Mouse (Mus musculus) embryonic facial prominence, embryonic 15.5 days (tissue): ENCODE results near the gene Tmc3. TPM values are rescaled to one million over a fixed set of nuclear protein-coding genes. Genes with fewer than 3 reads are reported as not detected.

Source experiments
- polyA plus RNA-seq: library from polyadenylated mRNA; unstranded; fragments of >200 nt; fragmentation: Nextera tagmentation; extraction: Ambion mirVana; gene quantifications from 2 replicates; pipeline ENCODE4 v1.2.1, GENCODE M21; 2015

Tmc3 gene
- polyA plus RNA-seq, 1 experiment from 2014 or later: 1.2 TPM

Other genes starting within 250 kb of the Tmc3 start
- 34.3 and 34.8 TPM in 2 replicates for gene Stard5, start 47.0 kb downstream of the Tmc3 start, polyA plus RNA-seq
- 7.6 and 9.5 TPM in 2 replicates for gene Il16, start 160.8 kb downstream of the Tmc3 start, polyA plus RNA-seq
- 7.0 and 14.1 TPM in 2 replicates for gene Cfap161, start 210.0 kb downstream of the Tmc3 start, polyA plus RNA-seq